Mouse (Mus musculus) E14TG2a.4 (cell line): ENCODE measurements around the gene Mtss1l.

Source experiments
- CTCF ChIP-seq: conservative IDR thresholded peaks from 2 replicates; pipeline ENCODE4 v1.5.1; 2014; ENCODE audit warnings: low read length
- NANOG ChIP-seq: IDR thresholded peaks from 2 replicates; pipeline ENCODE4 v1.6.1; 2014; ENCODE audit warnings: borderline replicate concordance, low read length, mixed read lengths
- POU5F1 ChIP-seq: IDR thresholded peaks from 2 replicates; pipeline ENCODE4 v1.6.1; 2014; ENCODE audit warnings: low read length, borderline replicate concordance

- TF ChIP-seq CTCF (no peak), NANOG (no peak), POU5F1 (no peak)
Observed at GRCm38 (mm10) chr8:110714827-110715519, 6.3 kb upstream of the Mtss1l start.
